Mouse (Mus musculus): ENCODE results near the gene Gm17662. TPM values are rescaled to one million over a fixed set of nuclear protein-coding genes. Genes with fewer than 3 reads are reported as not detected.

The Gm17662 gene
- total and polyA plus RNA-seq, 3 experiments: not detected

DNA sequence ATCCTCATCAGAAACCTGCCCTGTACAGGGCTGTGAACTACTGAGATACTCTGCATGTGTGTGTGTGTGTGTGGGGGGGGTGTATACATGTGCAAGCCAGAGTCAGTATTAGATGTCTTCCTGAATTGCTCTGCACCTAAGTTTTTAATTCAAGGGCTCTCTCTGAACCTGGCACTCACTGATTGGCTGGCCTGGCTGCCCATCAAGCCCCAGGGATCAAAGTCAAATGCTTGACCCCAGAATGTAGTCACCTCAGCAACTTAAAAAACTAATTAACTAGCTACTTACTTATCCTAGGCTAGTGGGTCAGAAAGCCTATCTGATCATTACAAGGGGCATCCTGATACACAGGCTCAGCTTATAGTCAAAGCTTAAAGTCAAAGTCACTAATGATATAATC, 12.5 kb downstream of the Gm17662 start:
- H3K4me1 ChIP-seq (ENCODE audit: control insufficient read depth, insufficient read depth, low read length): no peaks in the 10 kb centered on the region
- H3K27ac ChIP-seq: no peak overlapping the region
- H3K4me3 ChIP-seq: no peak overlapping the region
- no peaks in the 10 kb centered on the region for H3K79me2 ChIP-seq (replicated peaks; ENCODE audit: control insufficient read depth, insufficient read depth, low read length)
- H3K9ac ChIP-seq (ENCODE audit: low read depth, low read length): no peak overlapping the region
- no peak for DNase-seq
- TF ChIP-seq CTCF (IDR thresholded peaks at IDR 0.05) (no peak), POLR2A (IDR thresholded peaks at IDR 0.05; ENCODE audit: insufficient read depth, low read depth, low read length) (no peak), EP300 (IDR thresholded peaks at IDR 0.05; ENCODE audit: insufficient read depth, low read depth, low read length) (no peak)
- no peaks in the 10 kb centered on the region for H3K36me3 ChIP-seq (ENCODE audit: control insufficient read depth, insufficient read depth, low read length)
- H3K27me3 ChIP-seq (ENCODE audit: control insufficient read depth, insufficient read depth, low read length): no peaks in the 10 kb centered on the region
- intact Hi-C loops (cut with DNase I): no loop called here

- Histone ChIP-seq H3K36me3 (ENCODE audit: control insufficient read depth, insufficient read depth, low read length) (no peaks in the 10 kb centered on the region), H3K79me2 (replicated peaks; ENCODE audit: control insufficient read depth, insufficient read depth, low read length) (no peaks in the 10 kb centered on the region), H3K4me3 (no peak overlapping the region), H3K27ac (no peak overlapping the region), H3K9ac (ENCODE audit: low read depth, low read length) (no peak overlapping the region), H3K27me3 (ENCODE audit: control insufficient read depth, insufficient read depth, low read length) (no peaks in the 10 kb centered on the region), H3K4me1 (ENCODE audit: control insufficient read depth, insufficient read depth, low read length) (no peaks in the 10 kb centered on the region)
- TF ChIP-seq CTCF (IDR thresholded peaks at IDR 0.05): no peak
- no peak for TF ChIP-seq EP300 (IDR thresholded peaks at IDR 0.05; ENCODE audit: insufficient read depth, low read depth, low read length)
- TF ChIP-seq POLR2A (IDR thresholded peaks at IDR 0.05; ENCODE audit: insufficient read depth, low read depth, low read length): no peak
- 79% methylated on average over 5 of the region's 5 CpGs for WGBS
- DNase-seq: no peak
- intact Hi-C loops (cut with DNase I): no loop called here
Measured at GRCm38 (mm10) chr4:104870196-104870595, 13.1 kb downstream of the Gm17662 start.

- Histone ChIP-seq H3K79me2 (replicated peaks; ENCODE audit: control insufficient read depth, insufficient read depth, low read length) (no peaks in the 10 kb centered on the region), H3K27ac (no peak overlapping the region), H3K4me1 (ENCODE audit: control insufficient read depth, insufficient read depth, low read length) (no peaks in the 10 kb centered on the region), H3K36me3 (ENCODE audit: control insufficient read depth, insufficient read depth, low read length) (no peaks in the 10 kb centered on the region), H3K4me3 (no peak overlapping the region), H3K27me3 (ENCODE audit: control insufficient read depth, insufficient read depth, low read length) (no peaks in the 10 kb centered on the region), H3K9ac (ENCODE audit: low read depth, low read length) (no peak overlapping the region)
- TF ChIP-seq EP300 (IDR thresholded peaks at IDR 0.05; ENCODE audit: insufficient read depth, low read depth, low read length): no peak
- TF ChIP-seq POLR2A (IDR thresholded peaks at IDR 0.05; ENCODE audit: insufficient read depth, low read depth, low read length): no peak
- no peak for DNase-seq
- intact Hi-C loops (cut with DNase I): no loop called here
- 63% methylated on average over 4 of the region's 4 CpGs for WGBS
Measured at GRCm38 (mm10) chr4:104875832-104876231, 18.7 kb downstream of the Gm17662 start.

- Histone ChIP-seq H3K4me1 (ENCODE audit: control insufficient read depth, insufficient read depth, low read length) (no peaks in the 10 kb centered on the region), H3K27me3 (ENCODE audit: control insufficient read depth, insufficient read depth, low read length) (no peaks in the 10 kb centered on the region), H3K27ac (no peak within 1 kb of the TSS), H3K4me3 (no peak within 1 kb of the TSS), H3K79me2 (replicated peaks; ENCODE audit: control insufficient read depth, insufficient read depth, low read length) (no peaks in the 10 kb centered on the region), H3K36me3 (ENCODE audit: control insufficient read depth, insufficient read depth, low read length) (no peaks in the 10 kb centered on the region), H3K9ac (ENCODE audit: low read depth, low read length) (no peak within 1 kb of the TSS)
- 74% methylated on average over 3 of the region's 3 CpGs for WGBS
- no peak for DNase-seq
- TF ChIP-seq EP300 (IDR thresholded peaks at IDR 0.05; ENCODE audit: insufficient read depth, low read depth, low read length) (no peak), CTCF (IDR thresholded peaks at IDR 0.05) (no peak), POLR2A (IDR thresholded peaks at IDR 0.05; ENCODE audit: insufficient read depth, low read depth, low read length) (no peak)
- intact Hi-C loops (cut with DNase I): no loop called here
Measured at GRCm38 (mm10) chr4:104876323-104876722, 19.2 kb downstream of the Gm17662 start, which contains the start of gene C8a. C8a (minus strand) TSS chr4:104876398.

DNA sequence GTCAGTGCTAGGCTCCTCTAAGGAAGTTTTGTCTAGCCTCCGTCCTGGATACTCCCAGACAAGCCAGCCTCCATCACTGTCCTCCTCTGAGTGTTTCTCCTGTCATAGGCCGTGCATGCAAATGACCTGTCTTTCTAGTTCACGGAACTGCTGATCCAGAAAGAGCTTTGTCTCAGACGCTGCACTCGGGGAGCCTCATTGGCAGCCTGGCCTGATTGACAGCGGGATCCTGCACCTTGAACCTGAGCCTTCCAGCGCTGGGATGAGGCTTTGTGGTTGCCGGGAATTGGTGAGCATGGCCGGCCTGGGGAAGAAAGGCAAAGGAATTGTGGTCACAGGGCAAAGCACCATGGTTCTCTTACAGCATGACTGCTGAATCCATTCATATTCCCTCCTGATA, 30.4 kb downstream of the Gm17662 start:
- intact Hi-C loops (cut with DNase I): no loop called here
- Histone ChIP-seq H3K9ac (ENCODE audit: low read depth, low read length) (no peak overlapping the region), H3K4me3 (no peak overlapping the region), H3K27ac (no peak overlapping the region), H3K79me2 (replicated peaks; ENCODE audit: control insufficient read depth, insufficient read depth, low read length) (no peaks in the 10 kb centered on the region), H3K36me3 (ENCODE audit: control insufficient read depth, insufficient read depth, low read length) (no peaks in the 10 kb centered on the region), H3K4me1 (ENCODE audit: control insufficient read depth, insufficient read depth, low read length) (no peaks in the 10 kb centered on the region), H3K27me3 (ENCODE audit: control insufficient read depth, insufficient read depth, low read length) (no peaks in the 10 kb centered on the region)
- no peak for TF ChIP-seq EP300 (IDR thresholded peaks at IDR 0.05; ENCODE audit: insufficient read depth, low read depth, low read length)
- no peak for TF ChIP-seq CTCF (IDR thresholded peaks at IDR 0.05)
- TF ChIP-seq POLR2A (IDR thresholded peaks at IDR 0.05; ENCODE audit: insufficient read depth, low read depth, low read length): no peak
- no peak for DNase-seq
- WGBS: 86% methylated on average over 9 of the region's 9 CpGs

- intact Hi-C loops (cut with DNase I): no loop called here
- no peak overlapping the region for H3K27ac ChIP-seq
Measured at GRCm38 (mm10) chr4:104888499-104889262, 31.6 kb downstream of the Gm17662 start.

More at GRCm38 (mm10) chr4:104888499-104889262, 31.6 kb downstream of the Gm17662 start:
- Histone ChIP-seq H3K27me3 (ENCODE audit: control insufficient read depth, insufficient read depth, low read length) (no peaks in the 10 kb centered on the region), H3K9ac (ENCODE audit: low read depth, low read length) (no peak overlapping the region), H3K4me1 (ENCODE audit: control insufficient read depth, insufficient read depth, low read length) (no peaks in the 10 kb centered on the region), H3K4me3 (no peak overlapping the region), H3K36me3 (ENCODE audit: control insufficient read depth, insufficient read depth, low read length) (no peaks in the 10 kb centered on the region), H3K79me2 (replicated peaks; ENCODE audit: control insufficient read depth, insufficient read depth, low read length) (no peaks in the 10 kb centered on the region)
- no peak for TF ChIP-seq EP300 (IDR thresholded peaks at IDR 0.05; ENCODE audit: insufficient read depth, low read depth, low read length)
- no peak for TF ChIP-seq POLR2A (IDR thresholded peaks at IDR 0.05; ENCODE audit: insufficient read depth, low read depth, low read length)
- no peak for TF ChIP-seq CTCF (IDR thresholded peaks at IDR 0.05)
- 77% methylated on average over 9 of the region's 9 CpGs for WGBS
- no peak for DNase-seq

Measured in heart, adult 2 months (tissue).